Mouse (Mus musculus): ENCODE results near the gene Acoxl.

Acoxl gene

DNA sequence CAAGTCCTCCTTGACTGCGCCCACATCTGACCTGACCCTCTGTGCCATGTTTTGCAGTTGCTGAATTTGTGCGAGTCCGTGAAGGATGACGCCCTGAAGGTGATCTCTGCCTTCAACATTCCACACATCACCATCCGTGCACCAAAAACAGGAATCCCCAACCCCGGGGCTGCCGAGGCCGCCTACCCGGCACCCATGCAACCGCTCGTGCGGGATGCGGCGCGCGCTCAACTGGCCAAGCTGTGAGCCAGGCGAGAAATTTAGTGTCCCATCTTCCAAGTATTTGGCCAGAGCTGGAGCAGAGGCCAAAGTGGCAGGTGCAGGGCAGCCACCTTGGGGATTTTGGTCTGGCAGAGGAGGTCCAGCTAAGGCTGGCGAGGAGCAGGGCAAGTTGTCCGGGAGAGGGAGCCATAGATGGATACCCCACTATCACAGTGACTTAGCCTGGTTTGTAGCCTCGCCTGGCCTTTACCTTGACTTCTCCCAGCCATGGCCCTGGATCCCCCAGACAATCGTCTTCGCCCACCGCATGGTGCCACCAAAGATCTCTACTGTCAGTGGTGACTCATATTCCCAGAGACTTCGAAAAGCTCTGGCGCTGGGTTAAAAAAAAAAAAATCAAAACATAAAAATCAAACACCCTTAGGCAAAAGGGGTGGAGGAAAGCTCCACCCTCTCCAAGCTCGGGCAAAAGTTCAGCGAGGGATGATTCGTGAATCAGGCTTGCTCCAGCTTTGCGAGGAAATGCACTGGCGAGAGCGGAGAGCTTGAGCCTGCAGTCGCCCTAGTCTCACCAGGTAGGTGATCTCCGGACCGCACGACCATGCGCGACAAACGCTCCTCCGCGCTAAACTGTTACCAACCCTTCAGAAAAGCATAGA lies 284.5 kb downstream of the Acoxl start:
- in situ Hi-C loops (cut with MboI; ENCODE audit: low pct_unique_long_range_greater_than_20kb in 1 of 2, low sequenced_read_pairs in 2 of 2, unreplicated experiment in 1 of 2) = no loop called here

DNA sequence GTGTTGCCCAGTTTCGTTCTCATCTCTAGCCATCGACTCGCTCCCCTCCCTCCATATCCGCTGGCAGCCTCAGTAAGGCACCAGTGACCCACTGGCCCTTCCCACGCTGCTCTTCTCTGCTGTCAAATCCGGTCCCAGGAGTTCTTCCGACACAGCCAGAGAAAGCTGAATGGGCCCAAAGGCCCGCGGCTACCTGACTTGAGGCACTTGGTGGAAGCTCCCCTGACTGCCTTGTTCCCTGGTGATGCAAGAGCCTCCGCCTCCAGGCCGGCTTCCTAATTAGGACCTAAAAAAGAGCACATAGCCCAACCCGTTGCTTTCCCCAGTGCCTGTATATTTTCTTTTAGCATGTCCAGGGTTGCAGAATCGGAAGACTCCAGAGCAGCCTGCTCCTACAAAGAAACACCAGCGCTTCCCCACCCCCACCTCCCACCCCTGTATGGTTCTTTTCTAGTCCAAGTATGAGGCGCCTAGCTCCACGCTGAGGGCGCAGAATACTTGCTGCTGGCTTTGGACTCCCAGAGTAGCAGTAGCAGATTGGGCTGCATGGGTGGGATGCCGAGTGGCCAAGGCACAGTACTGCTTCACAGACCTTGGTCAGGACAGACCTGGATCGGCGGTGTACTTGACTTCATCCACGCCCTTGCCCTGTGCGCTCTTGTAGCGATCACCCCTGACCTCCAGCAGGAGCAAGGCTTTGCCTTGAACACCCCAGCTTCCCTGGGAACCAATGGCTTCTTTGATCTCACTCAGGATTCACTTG lies 285.4 kb downstream of the Acoxl start:
- in situ Hi-C loops (cut with MboI; ENCODE audit: low pct_unique_long_range_greater_than_20kb in 1 of 2, low sequenced_read_pairs in 2 of 2, unreplicated experiment in 1 of 2) = no loop called here

DNA sequence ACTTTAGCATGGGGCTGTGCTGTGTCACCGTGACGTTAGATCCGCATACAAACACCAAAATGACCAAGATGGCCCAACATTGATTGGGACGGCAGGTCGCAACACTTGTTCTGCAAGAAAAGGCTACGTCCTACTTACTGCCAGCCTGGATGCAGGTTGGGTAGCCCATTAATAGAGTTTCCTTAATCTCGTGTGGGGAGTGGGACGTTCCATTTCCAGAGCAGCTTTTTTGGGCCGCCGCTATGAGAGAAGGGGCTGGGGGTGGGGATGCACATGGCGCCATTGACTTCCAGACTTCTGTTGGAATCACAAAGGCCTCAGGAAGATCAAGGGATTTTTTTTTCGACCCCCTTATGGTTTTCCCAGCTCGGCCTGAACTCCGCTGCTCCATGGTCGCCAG lies 286.0 kb downstream of the Acoxl start:
- in situ Hi-C loops (cut with MboI; ENCODE audit: low pct_unique_long_range_greater_than_20kb in 1 of 2, low sequenced_read_pairs in 2 of 2, unreplicated experiment in 1 of 2) = no loop called here

DNA sequence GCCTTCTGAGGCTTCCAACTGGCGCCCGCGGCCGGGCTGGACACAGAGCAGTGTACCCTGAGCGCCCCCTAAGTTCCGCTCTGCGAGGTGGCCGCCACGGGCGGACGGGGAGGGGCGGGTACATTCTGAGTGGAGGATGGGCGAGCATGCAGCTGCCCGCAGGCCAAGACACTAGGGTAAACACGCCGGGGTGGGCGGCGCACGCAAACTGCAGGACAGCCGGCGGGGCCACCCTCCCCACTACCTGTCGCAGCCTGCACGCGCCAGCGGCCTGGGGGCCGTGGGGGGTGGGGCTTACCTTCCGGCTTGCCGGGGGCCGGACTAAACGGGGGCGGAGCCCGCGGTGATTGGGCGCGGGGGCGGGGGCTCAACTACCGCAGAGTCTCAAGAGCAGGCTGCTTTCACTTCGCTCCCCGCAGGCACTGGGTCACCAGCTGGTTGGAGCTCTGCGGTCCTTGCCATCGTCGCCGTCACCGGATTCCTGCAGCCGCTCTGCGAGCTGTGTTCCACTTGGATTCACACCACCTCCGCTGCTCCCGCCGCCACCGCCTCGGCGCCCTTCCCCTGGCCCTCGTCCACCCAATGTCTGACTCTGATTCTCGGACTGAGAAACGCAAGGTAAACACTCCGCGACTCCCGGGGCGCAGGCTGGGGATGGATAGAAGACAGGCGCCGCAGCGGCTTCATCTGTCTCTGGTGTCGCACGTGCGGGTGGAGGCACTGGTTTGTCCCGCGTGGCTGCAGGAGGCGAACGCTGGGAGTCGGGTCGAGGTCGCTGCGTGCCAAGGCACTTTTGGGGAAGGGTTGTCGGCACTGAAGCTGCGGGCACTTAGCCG lies 287.2 kb downstream of the Acoxl start, which contains the start of gene Bcl2l11:
TSS of gene Bcl2l11 (plus strand) at position 404 of the 836 bp plus-strand sequence.
- in situ Hi-C loops (cut with MboI; ENCODE audit: low pct_unique_long_range_greater_than_20kb in 1 of 2, low sequenced_read_pairs in 2 of 2, unreplicated experiment in 1 of 2) = no loop called here

DNA sequence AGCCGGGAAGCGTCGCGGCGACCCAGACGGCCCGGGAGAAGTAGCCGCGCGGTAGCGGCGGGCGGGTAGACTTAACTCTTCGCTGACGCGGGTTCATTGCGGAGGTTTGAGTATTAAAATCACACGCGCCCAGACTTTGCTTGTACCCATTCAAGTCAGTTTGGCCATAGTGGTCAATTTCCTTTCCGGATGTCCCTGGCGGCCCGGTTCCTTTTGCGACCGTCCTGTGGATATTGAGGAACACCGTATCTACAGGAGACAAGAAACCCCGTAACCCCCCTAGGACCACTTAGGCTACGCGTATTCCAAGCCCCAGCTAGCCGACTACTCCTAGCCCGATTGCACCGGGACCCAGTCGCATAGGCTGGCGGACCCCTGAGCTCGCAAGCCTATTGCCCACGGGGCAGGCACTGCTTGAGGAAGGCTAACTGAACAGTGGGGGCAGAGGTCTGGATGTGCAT lies 287.9 kb downstream of the Acoxl start:
- in situ Hi-C loops (cut with MboI; ENCODE audit: low pct_unique_long_range_greater_than_20kb in 1 of 2, low sequenced_read_pairs in 2 of 2, unreplicated experiment in 1 of 2) = no loop called here

DNA sequence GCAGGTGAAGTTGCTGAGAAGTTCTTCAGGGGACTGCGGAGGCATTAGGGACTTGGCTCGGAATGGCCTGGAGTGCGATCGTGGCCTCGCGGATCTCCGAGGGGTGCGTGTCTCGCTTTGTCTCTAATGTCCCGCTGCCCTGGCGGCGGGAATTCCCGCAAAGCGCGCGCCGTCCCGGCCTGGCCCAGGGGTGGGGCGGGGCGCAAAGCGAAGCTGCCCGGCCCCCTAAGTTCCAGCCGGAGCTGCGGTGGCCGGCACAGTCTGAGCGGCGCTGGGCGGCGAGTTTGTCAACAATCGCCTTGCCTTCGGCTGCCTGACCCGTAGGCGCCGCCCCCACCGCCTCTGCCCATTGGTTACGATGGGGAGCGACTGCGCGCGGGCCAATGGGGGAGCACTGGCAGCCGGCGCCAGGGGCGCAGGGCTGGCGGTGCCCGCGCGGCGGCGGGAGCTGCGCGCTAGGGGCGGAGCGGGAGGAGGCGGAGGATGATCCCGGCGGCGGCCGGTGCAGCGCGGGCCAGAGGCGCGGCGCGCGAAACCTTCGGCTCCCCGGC lies 288.5 kb downstream of the Acoxl start:
- in situ Hi-C loops (cut with MboI; ENCODE audit: low pct_unique_long_range_greater_than_20kb in 1 of 2, low sequenced_read_pairs in 2 of 2, unreplicated experiment in 1 of 2) = no loop called here

DNA sequence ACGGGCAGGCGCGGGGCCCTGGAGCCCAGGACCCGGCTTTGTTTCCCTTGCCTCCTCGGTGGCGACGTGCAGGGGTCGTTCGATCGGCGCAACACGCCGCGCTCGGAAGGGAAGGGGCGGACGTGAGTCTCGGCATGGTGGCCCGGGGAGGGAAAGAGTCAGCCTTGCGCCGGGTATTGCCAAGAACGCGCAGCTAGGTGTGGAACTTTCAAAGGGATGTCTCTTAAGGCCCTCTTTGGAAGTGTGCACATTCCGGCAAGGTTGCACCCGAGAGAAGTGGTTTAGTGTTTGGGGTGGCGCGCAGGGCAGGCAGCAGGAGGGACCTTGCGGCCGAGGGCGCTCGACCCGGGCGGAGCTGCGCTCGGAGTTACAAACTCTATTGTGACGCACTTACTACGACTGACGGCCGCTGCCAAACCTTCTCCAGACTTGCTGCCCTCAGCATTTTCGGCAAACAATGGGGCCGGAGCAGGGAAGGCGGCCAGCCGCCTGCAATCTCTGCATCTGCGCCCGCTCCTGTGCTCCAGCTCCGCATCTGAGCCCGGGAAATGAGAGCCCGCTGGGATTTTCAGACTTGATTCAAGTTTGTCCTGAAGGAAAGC lies 289.1 kb downstream of the Acoxl start:
- in situ Hi-C loops (cut with MboI; ENCODE audit: low pct_unique_long_range_greater_than_20kb in 1 of 2, low sequenced_read_pairs in 2 of 2, unreplicated experiment in 1 of 2) = no loop called here

DNA sequence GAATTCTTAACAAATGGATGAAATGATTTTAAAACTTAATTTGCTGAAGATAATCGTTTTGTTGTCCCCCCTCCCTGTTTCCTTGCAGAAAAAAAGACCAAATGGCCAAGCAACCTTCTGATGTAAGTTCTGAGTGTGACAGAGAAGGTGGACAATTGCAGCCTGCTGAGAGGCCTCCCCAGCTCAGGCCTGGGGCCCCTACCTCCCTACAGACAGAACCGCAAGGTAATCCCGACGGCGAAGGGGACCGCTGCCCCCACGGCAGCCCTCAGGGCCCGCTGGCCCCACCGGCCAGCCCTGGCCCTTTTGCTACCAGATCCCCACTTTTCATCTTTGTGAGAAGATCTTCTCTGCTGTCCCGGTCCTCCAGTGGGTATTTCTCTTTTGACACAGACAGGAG lies 289.9 kb downstream of the Acoxl start:
- in situ Hi-C loops (cut with MboI; ENCODE audit: low pct_unique_long_range_greater_than_20kb in 1 of 2, low sequenced_read_pairs in 2 of 2, unreplicated experiment in 1 of 2) = no loop called here

DNA sequence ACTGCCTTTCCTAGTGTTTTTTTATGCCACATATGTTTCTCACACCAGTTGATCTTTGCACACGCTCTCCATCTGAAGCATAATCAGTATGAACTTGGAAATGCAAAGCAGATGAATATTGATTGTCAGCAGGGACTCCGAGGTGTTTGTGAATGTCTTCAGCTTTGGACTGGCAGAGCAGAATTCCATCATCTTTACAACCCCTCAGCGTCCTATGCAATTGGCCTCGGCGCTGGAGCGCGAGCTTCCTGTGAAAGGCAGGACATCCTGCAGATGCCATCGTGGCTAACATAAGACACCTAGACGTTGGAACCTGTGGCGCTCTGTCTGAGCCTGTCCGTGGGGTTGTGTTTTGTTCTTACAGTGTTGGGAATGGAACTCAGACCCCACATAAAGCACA lies 292.8 kb downstream of the Acoxl start:
- in situ Hi-C loops (cut with MboI; ENCODE audit: low pct_unique_long_range_greater_than_20kb in 1 of 2, low sequenced_read_pairs in 2 of 2, unreplicated experiment in 1 of 2) = no loop called here

DNA sequence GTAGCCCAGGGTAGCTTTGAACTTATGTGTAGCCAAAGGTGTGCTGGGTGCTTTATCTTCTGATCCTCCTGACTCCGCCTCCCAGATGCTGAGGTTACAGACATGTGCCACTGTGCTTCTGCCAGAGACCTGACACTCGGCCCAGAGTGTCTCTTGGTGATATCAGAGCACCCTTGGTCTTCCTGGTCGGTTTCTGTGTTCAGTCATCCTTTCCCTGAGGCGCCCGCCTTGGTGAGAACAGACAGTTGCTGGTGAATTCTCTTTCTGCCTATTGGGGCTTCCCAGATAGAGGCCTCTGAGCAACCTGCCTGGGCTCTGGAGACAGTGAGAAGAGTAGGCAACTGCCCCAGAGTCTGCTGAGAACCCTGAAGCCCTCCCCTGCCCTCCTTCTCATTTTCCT lies 294.0 kb downstream of the Acoxl start:
- in situ Hi-C loops (cut with MboI; ENCODE audit: low pct_unique_long_range_greater_than_20kb in 1 of 2, low sequenced_read_pairs in 2 of 2, unreplicated experiment in 1 of 2) = no loop called here

DNA sequence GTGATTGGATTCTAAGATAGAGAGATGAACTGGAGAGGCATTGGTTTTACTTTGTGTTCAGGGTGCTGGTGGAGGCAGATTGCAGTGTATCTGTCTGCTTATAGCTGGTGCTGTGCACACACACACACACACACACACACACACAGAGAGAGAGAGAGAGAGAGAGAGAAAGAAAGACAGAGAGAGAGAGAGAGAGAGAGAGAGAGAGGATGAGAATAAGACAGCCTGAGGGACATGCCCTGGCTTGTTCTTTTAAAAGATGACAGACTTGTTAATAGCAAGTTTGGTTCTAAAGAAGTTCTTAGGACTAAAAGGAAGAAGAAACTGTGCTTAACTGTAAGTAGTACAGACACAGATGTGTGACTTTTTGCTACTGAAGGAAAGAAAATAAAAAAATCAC lies 295.2 kb downstream of the Acoxl start:
- in situ Hi-C loops (cut with MboI; ENCODE audit: low pct_unique_long_range_greater_than_20kb in 1 of 2, low sequenced_read_pairs in 2 of 2, unreplicated experiment in 1 of 2) = no loop called here

DNA sequence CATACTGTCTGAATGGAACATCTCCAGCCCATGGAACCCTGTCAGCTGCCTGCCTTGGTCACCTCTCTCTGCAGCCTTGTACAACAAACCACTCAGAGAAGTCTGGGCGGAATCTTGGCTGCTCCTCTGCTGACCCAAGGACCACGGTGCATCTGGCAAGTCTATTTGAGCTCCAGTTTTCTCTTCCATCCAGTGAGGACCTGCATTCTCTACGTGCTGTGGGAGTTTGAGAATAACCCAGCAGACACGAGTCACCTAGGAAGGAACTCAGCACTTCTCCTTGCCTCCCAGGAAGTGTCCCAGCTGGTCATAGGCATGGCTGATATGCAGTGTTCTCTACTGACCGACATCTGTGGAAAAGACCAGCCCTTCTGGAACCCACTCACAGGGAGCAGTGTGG lies 295.8 kb downstream of the Acoxl start:
- in situ Hi-C loops (cut with MboI; ENCODE audit: low pct_unique_long_range_greater_than_20kb in 1 of 2, low sequenced_read_pairs in 2 of 2, unreplicated experiment in 1 of 2) = no loop called here

DNA sequence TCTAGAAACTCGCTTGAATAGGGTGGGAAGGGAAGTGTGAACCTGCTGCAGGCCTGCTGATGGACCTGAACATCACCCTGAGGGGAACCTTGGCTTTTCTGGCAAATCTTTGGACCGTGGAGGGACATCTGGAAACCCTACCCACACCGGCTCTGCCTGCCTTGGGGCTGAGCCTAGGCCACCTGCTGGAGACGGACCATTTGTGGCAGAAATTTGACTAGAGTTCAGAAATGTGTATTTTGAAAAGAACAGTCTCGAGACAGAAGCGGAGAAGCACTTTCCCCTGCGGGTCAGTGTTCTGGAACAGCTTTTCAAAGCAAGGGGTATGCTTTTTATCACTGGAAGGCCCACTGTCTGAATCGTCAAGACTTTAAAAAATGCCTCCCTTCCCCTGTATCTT lies 296.3 kb downstream of the Acoxl start:
- in situ Hi-C loops (cut with MboI; ENCODE audit: low pct_unique_long_range_greater_than_20kb in 1 of 2, low sequenced_read_pairs in 2 of 2, unreplicated experiment in 1 of 2) = no loop called here

DNA sequence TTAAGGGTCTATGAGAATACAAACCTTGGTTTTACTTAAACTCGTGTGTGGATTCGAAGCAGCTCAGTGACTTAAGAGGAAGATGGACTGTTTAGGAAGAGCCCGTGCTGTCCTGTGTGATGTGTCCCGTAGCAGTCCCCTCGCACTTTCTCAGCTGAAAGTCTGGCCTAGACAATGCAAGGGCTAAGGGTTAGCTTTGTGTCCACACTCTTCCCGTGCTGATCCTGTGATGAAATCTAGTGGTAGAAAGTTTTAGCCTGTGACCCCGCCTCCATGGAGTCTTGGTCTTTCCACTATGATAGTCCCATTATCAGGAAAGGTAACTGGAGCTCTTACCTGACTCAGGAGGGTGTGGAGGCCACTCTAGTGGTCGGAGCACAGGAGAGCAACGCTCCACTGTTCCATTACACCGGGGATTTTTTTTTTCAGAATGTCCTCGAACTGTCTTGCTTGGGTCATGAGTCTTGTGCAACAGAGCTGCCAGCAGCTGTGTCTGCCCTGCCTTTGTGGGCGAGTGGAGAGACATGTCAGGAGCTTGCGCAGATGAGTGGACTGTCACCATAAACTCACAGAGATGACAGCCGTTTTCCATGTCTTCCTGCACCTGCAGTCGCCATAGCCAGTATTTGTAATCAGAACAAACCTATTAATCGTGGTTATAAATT lies 298.2 kb downstream of the Acoxl start:
- in situ Hi-C loops (cut with MboI; ENCODE audit: low pct_unique_long_range_greater_than_20kb in 1 of 2, low sequenced_read_pairs in 2 of 2, unreplicated experiment in 1 of 2) = no loop called here

DNA sequence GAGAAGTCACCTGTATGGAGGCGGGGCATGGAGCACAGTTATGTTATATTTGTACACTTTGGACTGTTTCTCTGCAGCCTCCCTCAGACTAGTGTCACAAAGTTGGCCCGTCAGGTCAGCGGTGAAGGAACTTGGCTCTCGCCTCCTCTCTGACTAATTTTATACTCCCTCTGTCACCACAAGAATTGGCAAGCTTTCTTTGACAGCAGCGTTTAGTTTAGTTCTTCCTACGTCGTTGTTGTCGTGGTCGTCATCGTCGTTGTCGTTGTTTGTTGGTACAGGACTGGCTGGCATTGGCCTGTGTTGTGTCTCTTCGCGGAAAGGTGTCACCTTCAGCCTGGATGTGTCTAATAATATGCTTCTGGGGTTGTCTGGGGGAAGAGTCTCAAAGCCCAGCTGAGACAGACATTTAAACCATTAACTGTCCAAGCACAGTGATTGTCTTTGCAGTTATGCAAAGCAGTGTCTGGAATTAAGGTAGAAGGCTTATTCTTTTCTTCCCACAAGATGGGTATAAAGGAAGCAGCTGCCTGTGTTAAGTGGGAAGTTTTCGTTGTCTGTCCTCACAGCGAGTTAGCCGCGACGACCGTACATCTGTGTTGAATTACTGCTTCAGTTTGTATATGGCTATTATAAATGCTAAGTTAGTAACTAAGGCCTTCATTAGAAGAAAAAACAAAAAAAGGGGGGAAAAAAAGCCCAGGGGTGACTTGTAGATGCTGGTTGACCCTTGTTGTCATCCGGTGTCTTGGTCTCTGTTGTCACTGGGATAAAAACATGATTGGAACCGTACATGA lies 299.0 kb downstream of the Acoxl start:
- in situ Hi-C loops (cut with MboI; ENCODE audit: low pct_unique_long_range_greater_than_20kb in 1 of 2, low sequenced_read_pairs in 2 of 2, unreplicated experiment in 1 of 2) = no loop called here

DNA sequence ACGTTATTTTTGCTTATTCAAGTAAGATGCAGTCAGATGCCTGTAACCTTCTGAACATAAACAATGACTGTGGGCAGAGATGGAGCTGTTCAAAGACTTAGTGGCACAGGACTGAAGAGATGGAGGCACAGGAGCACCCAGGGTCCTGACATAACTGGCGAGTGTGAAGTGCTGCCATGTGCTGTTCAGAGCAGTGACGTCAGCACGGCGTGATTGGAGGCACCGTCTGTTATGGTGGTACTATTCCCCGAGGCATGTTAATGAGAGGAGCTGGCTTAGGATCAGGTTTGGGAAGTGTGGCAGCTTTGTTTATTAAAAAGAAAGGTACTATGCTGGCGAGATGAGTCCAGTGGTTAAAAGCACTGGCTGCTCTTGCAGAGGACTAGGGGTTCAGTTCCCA lies 300.2 kb downstream of the Acoxl start:
- in situ Hi-C loops (cut with MboI; ENCODE audit: low pct_unique_long_range_greater_than_20kb in 1 of 2, low sequenced_read_pairs in 2 of 2, unreplicated experiment in 1 of 2) = no loop called here

DNA sequence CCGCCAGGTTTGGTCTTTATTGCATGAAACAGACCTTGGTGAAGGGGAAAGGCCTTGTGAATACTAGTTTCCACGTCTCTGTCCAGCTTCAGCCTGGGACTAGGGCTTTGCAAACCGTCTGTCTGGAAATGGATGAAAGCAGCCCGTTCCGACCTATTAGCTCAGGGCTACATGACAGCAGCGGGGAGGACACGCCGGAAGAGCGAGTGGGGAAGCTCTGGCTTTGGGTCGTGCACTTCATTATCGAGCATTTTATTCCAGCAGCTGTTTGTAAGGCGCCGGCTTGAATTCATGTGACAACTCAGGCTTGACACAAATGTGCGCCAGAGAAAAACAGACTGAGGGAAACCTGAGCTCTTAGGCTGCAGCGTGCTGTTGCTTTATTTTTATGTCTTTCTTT lies 301.1 kb downstream of the Acoxl start:
- in situ Hi-C loops (cut with MboI; ENCODE audit: low pct_unique_long_range_greater_than_20kb in 1 of 2, low sequenced_read_pairs in 2 of 2, unreplicated experiment in 1 of 2) = no loop called here
